Mouse (Mus musculus): ENCODE measurements around the gene Fhad1. TPM values are rescaled to one million over a fixed set of nuclear protein-coding genes. Genes with fewer than 3 reads are reported as not detected.
A peak's percentile ranks its signal among the peaks of the same experiment; 100 is the strongest.

The Fhad1 gene
- polyA plus RNA-seq, 1 experiment = 0.29 TPM

GRCm38 (mm10) chr4:141925781-141926345, 89.0 kb downstream of the Fhad1 start:
- no peaks in the 10 kb centered on the region for H3K9me3 ChIP-seq

GRCm38 (mm10) chr4:141923961-141924360, 90.9 kb downstream of the Fhad1 start:
- Histone ChIP-seq H3K36me3 (replicated peaks; ENCODE audit: low read length) (no peaks in the 10 kb centered on the region), H3K4me1 (no peaks in the 10 kb centered on the region), H3K9me3 (no peaks in the 10 kb centered on the region), H3K27me3 (replicated peaks) (peaks cover 35% of the 10 kb centered on the region), H3K4me3 (replicated peaks) (no peak overlapping the region)
- no peak for TF ChIP-seq FLI1 (IDR thresholded peaks at IDR 0.05; ENCODE audit: low read length)

More at GRCm38 (mm10) chr4:141925781-141926345, 89.0 kb downstream of the Fhad1 start:
- no peaks in the 10 kb centered on the region for H3K4me1 ChIP-seq
- no peaks in the 10 kb centered on the region for H3K36me3 ChIP-seq (replicated peaks; ENCODE audit: low read length)
- H3K27me3 ChIP-seq (replicated peaks) = peaks cover 27% of the 10 kb centered on the region
- TF ChIP-seq FLI1 (IDR thresholded peaks at IDR 0.05; ENCODE audit: low read length) (no peak), GATA1 (IDR thresholded peaks at IDR 0.05; ENCODE audit: borderline replicate concordance, low read length) (no peak)
- H3K4me3 ChIP-seq (replicated peaks) = no peak overlapping the region

- H3K4me1 ChIP-seq = no peaks in the 10 kb centered on the region
- no peaks in the 10 kb centered on the region for H3K9me3 ChIP-seq
- H3K4me3 ChIP-seq (replicated peaks) = no peak overlapping the region
- peaks cover 57% of the 10 kb centered on the region for H3K27me3 ChIP-seq (replicated peaks)
- no peaks in the 10 kb centered on the region for H3K36me3 ChIP-seq (replicated peaks; ENCODE audit: low read length)
- TF ChIP-seq FLI1 (IDR thresholded peaks at IDR 0.05; ENCODE audit: low read length) (no peak), GATA1 (IDR thresholded peaks at IDR 0.05; ENCODE audit: borderline replicate concordance, low read length) (no peak)
These were observed 94.5 kb downstream of the Fhad1 start for GRCm38 (mm10) chr4:141920391-141920790.

GRCm38 (mm10) chr4:141917735-141918419, 97.0 kb downstream of the Fhad1 start:
- no peaks in the 10 kb centered on the region for H3K36me3 ChIP-seq (replicated peaks; ENCODE audit: low read length)
- no peak for TF ChIP-seq FLI1 (IDR thresholded peaks at IDR 0.05; ENCODE audit: low read length)
- no peak for TF ChIP-seq GATA1 (IDR thresholded peaks at IDR 0.05; ENCODE audit: borderline replicate concordance, low read length)
- H3K9me3 ChIP-seq = no peaks in the 10 kb centered on the region
- H3K4me3 ChIP-seq (replicated peaks) = no peak overlapping the region
- H3K27me3 ChIP-seq (replicated peaks) = peaks cover 66% of the 10 kb centered on the region
- no peaks in the 10 kb centered on the region for H3K4me1 ChIP-seq

GRCm38 (mm10) chr4:141914040-141914439, 100.8 kb downstream of the Fhad1 start:
- TF ChIP-seq GATA1 (IDR thresholded peaks at IDR 0.05; ENCODE audit: borderline replicate concordance, low read length) = no peak
- TF ChIP-seq FLI1 (IDR thresholded peaks at IDR 0.05; ENCODE audit: low read length) = no peak
- H3K4me1 ChIP-seq = no peaks in the 10 kb centered on the region
- no peak overlapping the region for H3K4me3 ChIP-seq (replicated peaks)
- no peaks in the 10 kb centered on the region for H3K9me3 ChIP-seq
- H3K27me3 ChIP-seq (replicated peaks) = peaks cover 70% of the 10 kb centered on the region
- H3K36me3 ChIP-seq (replicated peaks; ENCODE audit: low read length) = no peaks in the 10 kb centered on the region

- no peak for TF ChIP-seq FLI1 (IDR thresholded peaks at IDR 0.05; ENCODE audit: low read length)
- TF ChIP-seq GATA1 (IDR thresholded peaks at IDR 0.05; ENCODE audit: borderline replicate concordance, low read length) = no peak
- Histone ChIP-seq H3K36me3 (replicated peaks; ENCODE audit: low read length) (no peaks in the 10 kb centered on the region), H3K9me3 (no peaks in the 10 kb centered on the region), H3K27me3 (replicated peaks) (peaks cover 69% of the 10 kb centered on the region), H3K4me1 (no peaks in the 10 kb centered on the region), H3K4me3 (replicated peaks) (no peak overlapping the region)
These were observed 101.5 kb downstream of the Fhad1 start for GRCm38 (mm10) chr4:141913201-141913993.

GRCm38 (mm10) chr4:141904710-141905109, 110.2 kb downstream of the Fhad1 start:
- H3K9me3 ChIP-seq = no peaks in the 10 kb centered on the region
- no peak for TF ChIP-seq GATA1 (IDR thresholded peaks at IDR 0.05; ENCODE audit: borderline replicate concordance, low read length)
- no peak for TF ChIP-seq FLI1 (IDR thresholded peaks at IDR 0.05; ENCODE audit: low read length)
- peak overlapping the region; percentile 8 for H3K4me3 ChIP-seq (replicated peaks)
- no peaks in the 10 kb centered on the region for H3K4me1 ChIP-seq
- H3K27me3 ChIP-seq (replicated peaks) = peaks cover 89% of the 10 kb centered on the region
- no peaks in the 10 kb centered on the region for H3K36me3 ChIP-seq (replicated peaks; ENCODE audit: low read length)

- H3K4me1 ChIP-seq = no peaks in the 10 kb centered on the region
- H3K27me3 ChIP-seq (replicated peaks) = peaks cover 90% of the 10 kb centered on the region
- TF ChIP-seq GATA1 (IDR thresholded peaks at IDR 0.05; ENCODE audit: borderline replicate concordance, low read length) (no peak), FLI1 (IDR thresholded peaks at IDR 0.05; ENCODE audit: low read length) (no peak)
- no peaks in the 10 kb centered on the region for H3K36me3 ChIP-seq (replicated peaks; ENCODE audit: low read length)
- no peak overlapping the region for H3K4me3 ChIP-seq (replicated peaks)
- H3K9me3 ChIP-seq = no peaks in the 10 kb centered on the region
These were observed 112.4 kb downstream of the Fhad1 start for GRCm38 (mm10) chr4:141902479-141902858.

- H3K36me3 ChIP-seq (replicated peaks; ENCODE audit: low read length) = no peaks in the 10 kb centered on the region
- no peaks in the 10 kb centered on the region for H3K4me1 ChIP-seq
- no peak overlapping the region for H3K4me3 ChIP-seq (replicated peaks)
- H3K27me3 ChIP-seq (replicated peaks) = peaks cover 89% of the 10 kb centered on the region
- TF ChIP-seq GATA1 (IDR thresholded peaks at IDR 0.05; ENCODE audit: borderline replicate concordance, low read length) (no peak), FLI1 (IDR thresholded peaks at IDR 0.05; ENCODE audit: low read length) (no peak)
- no peaks in the 10 kb centered on the region for H3K9me3 ChIP-seq
These were observed 113.0 kb downstream of the Fhad1 start for GRCm38 (mm10) chr4:141901711-141902478.
